Comparison of ENCODE assay signal across 8 mouse cellular contexts in the genomic region with DNA sequence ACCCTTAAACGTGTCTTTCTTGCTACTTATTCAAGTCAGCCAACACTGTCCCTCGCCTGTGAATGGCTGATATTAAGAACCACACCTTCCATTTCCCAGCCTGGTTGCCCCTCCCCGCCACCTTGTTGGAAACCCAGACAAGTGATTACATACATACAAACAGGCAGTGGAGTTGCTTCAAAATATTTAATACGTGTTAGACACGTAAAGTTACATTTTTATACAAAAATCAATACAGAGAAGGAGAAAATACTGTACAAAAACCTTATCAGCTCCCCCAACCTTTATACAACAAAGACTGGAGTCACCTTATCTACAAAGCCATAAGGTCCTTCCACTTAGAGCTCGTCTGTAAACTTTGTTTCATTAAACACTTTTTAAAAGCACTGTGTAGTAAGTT. TPM values are rescaled to one million over a fixed set of nuclear protein-coding genes. Genes with fewer than 3 reads are reported as not detected.
A peak's percentile ranks its signal among the peaks of the same experiment; 100 is the strongest.
DNase-seq lines count a peak whose midpoint lies in the region; ATAC-seq and TF ChIP-seq lines count a peak whose summit lies in the region.

No protein-coding gene starts in this region.

- no peak overlapping the region for H3K27ac ChIP-seq in testis, adult 2 months (ENCODE audit: control insufficient read depth, insufficient read depth, low read depth, low read length)
- H3K27ac ChIP-seq in forebrain, embryonic 11.5 days (ENCODE audit: low read depth, low read length) = no peak overlapping the region
- peak overlapping the region; percentile 94 for H3K27ac ChIP-seq in liver, embryonic 13.5 days

- DNase-seq in testis, postnatal 14 days (ENCODE audit: low spot score) = no peak
- no peak for DNase-seq in forebrain, embryonic 11.5 days (ENCODE audit: low spot score)
- peak; percentile 77 for DNase-seq in liver, embryonic 13.5 days
- peak; percentile 24 to 35 for DNase-seq in spleen, postnatal 14 days (ENCODE audit: low spot score in 2 of 2)
- no peak for DNase-seq in frontal cortex, postnatal 10 days (ENCODE audit: low spot score in 2 of 2)
- DNase-seq in layer of hippocampus, postnatal 10 days (ENCODE audit: low spot score in 2 of 2) = no peak

- H3K4me1 ChIP-seq in testis, adult 2 months (ENCODE audit: control insufficient read depth, insufficient read depth, low read length) = peaks cover 7% of the 10 kb centered on the region
- H3K4me1 ChIP-seq in forebrain, embryonic 11.5 days (replicated peaks; ENCODE audit: control insufficient read depth, insufficient read depth, low read length) = peaks cover 9% of the 10 kb centered on the region; the same call in 1 of the 2 replicates
- H3K4me1 ChIP-seq in liver, embryonic 13.5 days (replicated peaks) = peaks cover 34% of the 10 kb centered on the region

- H3K36me3 ChIP-seq in testis, adult 2 months (ENCODE audit: control insufficient read depth, insufficient read depth, low read length) = no peaks in the 10 kb centered on the region
- no peaks in the 10 kb centered on the region; the same call in 1 of the 2 replicates for H3K36me3 ChIP-seq in forebrain, embryonic 11.5 days (ENCODE audit: control insufficient read depth, insufficient read depth, low read length)
- H3K36me3 ChIP-seq in liver, embryonic 13.5 days = no peaks in the 10 kb centered on the region

- ATAC-seq in forebrain, embryonic 11.5 days (replicated peaks; ENCODE audit: low FRiP score) = no peak
- peak; percentile 53 for ATAC-seq in liver, embryonic 13.5 days (ENCODE audit: low read depth)
- ATAC-seq in cerebellum, adult (ENCODE audit: insufficient number of reproducible peaks, low FRiP score, low TSS enrichment) = no peak

- no peaks in the 10 kb centered on the region for H3K27me3 ChIP-seq in testis, adult 2 months (ENCODE audit: control insufficient read depth, insufficient read depth, low read length)
- H3K27me3 ChIP-seq in forebrain, embryonic 11.5 days (ENCODE audit: control insufficient read depth, insufficient read depth, low read length) = no peaks in the 10 kb centered on the region
- no peaks in the 10 kb centered on the region for H3K27me3 ChIP-seq in liver, embryonic 13.5 days

- H3K4me2 ChIP-seq in forebrain, embryonic 11.5 days (ENCODE audit: low read depth, low read length, severe bottlenecking) = peak overlapping the region; percentile 79
- peak overlapping the region; percentile 78 for H3K4me2 ChIP-seq in liver, embryonic 13.5 days

- TF ChIP-seq CTCF in testis, adult 2 months (IDR thresholded peaks at IDR 0.05; ENCODE audit: control insufficient read depth, insufficient read depth, insufficient replicate concordance, low read depth, low read length) = no peak

- no peak for TF ChIP-seq POLR2A in testis, adult 2 months (IDR thresholded peaks at IDR 0.05; ENCODE audit: control insufficient read depth, low read depth, low read length)

- no peaks in the 10 kb centered on the region for H3K9me3 ChIP-seq in forebrain, embryonic 11.5 days (ENCODE audit: control insufficient read depth, low read length)
- H3K9me3 ChIP-seq in liver, embryonic 13.5 days (replicated peaks) = no peaks in the 10 kb centered on the region

- H3K9ac ChIP-seq in forebrain, embryonic 11.5 days (ENCODE audit: low read length) = peak overlapping the region; percentile 99
- peak overlapping the region; percentile 99 for H3K9ac ChIP-seq in liver, embryonic 13.5 days

- WGBS in forebrain, embryonic 11.5 days = 31% methylated on average over 6 of the region's 6 CpGs
- WGBS in liver, embryonic 13.5 days (ENCODE audit: insufficient replicate concordance) = 5% methylated on average over 6 of the region's 6 CpGs

- H3K4me3 ChIP-seq in testis, adult 2 months (ENCODE audit: control insufficient read depth, low read depth, low read length) = peak overlapping the region; percentile 78
- peak overlapping the region; percentile 100 for H3K4me3 ChIP-seq in forebrain, embryonic 11.5 days (ENCODE audit: low read depth, low read length)
- peak overlapping the region; percentile 99 for H3K4me3 ChIP-seq in liver, embryonic 13.5 days (replicated peaks)

RNA-seq across cellular contexts. Expression of a gene that starts 2.1 kb away (rescaled TPM):
- 5.3 and 5.8 TPM in 2 replicates for polyA plus RNA-seq in testis, adult 2 months (2012; rRNA removed)
- 19.4 and 28.0 TPM in 2 replicates for polyA plus RNA-seq in forebrain, embryonic 11.5 days (2014; fragmentation: Nextera tagmentation; extraction: Ambion mirVana)
- 1.6 and 1.9 TPM in 2 replicates for polyA plus RNA-seq in liver, embryonic 13.5 days (2015; fragmentation: Nextera tagmentation; extraction: Ambion mirVana)
- 10 to 100 TPM; 16.5 to 21.5 TPM for total RNA-seq in layer of hippocampus, postnatal 10 days (2021)

RNA-seq across cellular contexts. Expression of a gene that starts 49.3 kb away (rescaled TPM):
- 1.2 and 1.6 TPM in 2 replicates for polyA plus RNA-seq in testis, adult 2 months (2012; rRNA removed)
- polyA plus RNA-seq in forebrain, embryonic 11.5 days (2014; fragmentation: Nextera tagmentation; extraction: Ambion mirVana) = 0.55 and 0.96 TPM in 2 replicates
- 0.37 and 0.56 TPM in 2 replicates for polyA plus RNA-seq in liver, embryonic 13.5 days (2015; fragmentation: Nextera tagmentation; extraction: Ambion mirVana)
- 1 to 10 TPM; 3.0 to 3.7 TPM for total RNA-seq in layer of hippocampus, postnatal 10 days (2021)

Comparison
In these comparisons a context has a peak if more than half of its experiments do, and no peak if none do; other contexts are left out.
1. DNase-seq: peak in liver, embryonic 13.5 days (single experiment) and spleen, postnatal 14 days (2 of 2); none in testis, postnatal 14 days (single experiment), forebrain, embryonic 11.5 days (single experiment), frontal cortex, postnatal 10 days (0 of 2) and layer of hippocampus, postnatal 10 days (0 of 2).
2. Peak in every context shown above with its lines, with median percentiles within 50 percentile points of each other: H3K4me3 ChIP-seq.